Mouse (Mus musculus) intestine, embryonic 15.5 days (tissue): ENCODE data around the gene Olfr286. TPM values are rescaled to one million over a fixed set of nuclear protein-coding genes. Genes with fewer than 3 reads are reported as not detected.

Experiments used
- ATAC-seq: fragments of 200-750 bp; cut with Nextera tagmentation; 2 replicates; pipeline ENCODE4 v1.8.0; 2017; ENCODE audit warnings: moderate TSS enrichment, moderate library complexity
- H3K27ac ChIP-seq: fragments of 300-500 bp; sonication (generic); 2 replicates; pipeline ENCODE4 v1.5.1; 2015; ENCODE audit warnings: mild to moderate bottlenecking, inconsistent platforms
- H3K27me3 ChIP-seq: fragments of 300-500 bp; sonication (generic); replicated peaks from 2 replicates; pipeline ENCODE4 v1.6.1; 2015; ENCODE audit warnings: inconsistent platforms
- H3K36me3 ChIP-seq: fragments of 300-500 bp; sonication (generic); 2 replicates; pipeline ENCODE4 v1.6.1; 2015; ENCODE audit warnings: inconsistent platforms
- H3K4me1 ChIP-seq: fragments of 300-500 bp; sonication (generic); replicated peaks from 2 replicates; pipeline ENCODE4 v1.6.1; 2015; ENCODE audit warnings: inconsistent platforms
- H3K4me2 ChIP-seq: fragments of 300-500 bp; sonication (generic); replicated peaks from 2 replicates; pipeline ENCODE4 v1.6.1; 2015; ENCODE audit warnings: mild to moderate bottlenecking, inconsistent platforms
- H3K4me3 ChIP-seq: fragments of 300-500 bp; sonication (generic); replicated peaks from 2 replicates; pipeline ENCODE4 v1.5.1; 2015; ENCODE audit warnings: inconsistent platforms
- H3K9ac ChIP-seq: fragments of 300-500 bp; sonication (generic); 2 replicates; pipeline ENCODE4 v1.6.1; 2015; ENCODE audit warnings: inconsistent platforms
- H3K9me3 ChIP-seq: fragments of 300-500 bp; sonication (generic); 2 replicates; pipeline ENCODE4 v1.6.1; 2016; ENCODE audit warnings: inconsistent platforms
- WGBS: fragments of 180-500 bp; shearing (Covaris S2); methylation state at CpG from one replicate; pipeline ENCODE4 v1.1.7; 2015; 5-methylcytosine and 5-hydroxymethylcytosine counted together
- polyA plus RNA-seq: library from polyadenylated mRNA; unstranded; fragments of >200 nt; fragmentation: Nextera tagmentation; extraction: Ambion mirVana; gene quantifications from 2 replicates; pipeline ENCODE4 v1.2.1, GENCODE M21; 2015

Olfr286 gene
- polyA plus RNA-seq, 1 experiment from 2014 or later: not detected

GRCm38 (mm10) chr15:98184456-98184855 lies 49.8 kb downstream of the Olfr286 start:
- no peak overlapping the region for H3K4me3 ChIP-seq
- no peaks in the 10 kb centered on the region for H3K9me3 ChIP-seq
- H3K27ac ChIP-seq: no peak overlapping the region
- no peaks in the 10 kb centered on the region; the same call in 1 of the 2 replicates for H3K4me1 ChIP-seq
- no peak overlapping the region for H3K9ac ChIP-seq
- H3K36me3 ChIP-seq: no peaks in the 10 kb centered on the region
- ATAC-seq: no peak
- 49% methylated on average over 4 of the region's 4 CpGs for WGBS
- H3K27me3 ChIP-seq: no peaks in the 10 kb centered on the region
- no peak overlapping the region for H3K4me2 ChIP-seq

DNA sequence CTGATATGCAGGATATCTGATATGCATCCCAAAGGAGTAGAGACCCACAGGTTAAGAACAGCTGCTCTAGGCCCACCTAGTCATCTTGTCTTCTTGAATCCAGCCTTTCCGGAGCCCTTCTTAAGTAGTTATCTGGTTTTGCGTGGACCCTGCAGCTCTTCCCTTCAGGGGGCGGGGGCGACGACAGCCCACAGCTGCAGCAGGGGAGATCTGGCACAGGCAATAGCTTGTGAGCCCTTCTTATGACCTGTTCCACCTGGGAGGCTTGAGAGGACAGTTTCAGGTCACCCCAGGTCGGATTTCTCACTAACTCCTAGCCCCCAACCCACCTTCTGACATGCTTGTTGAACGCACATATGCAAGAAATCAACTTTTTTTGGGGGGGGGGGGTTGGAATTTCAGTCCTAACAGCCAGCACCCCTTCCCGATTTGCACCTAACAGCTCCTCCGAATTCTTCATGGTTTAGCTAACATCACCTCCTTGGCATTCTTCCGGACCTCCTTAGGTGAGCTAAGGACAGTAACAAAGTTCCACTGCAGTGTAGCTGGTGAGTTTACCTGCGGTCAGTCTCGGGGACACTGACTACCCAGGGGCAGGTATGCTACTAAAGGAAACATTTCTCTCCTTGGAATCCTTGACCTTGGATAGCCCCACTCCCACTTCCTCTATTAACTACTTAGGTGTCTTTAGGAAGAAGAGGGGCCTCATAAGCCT lies 52.2 kb downstream of the Olfr286 start:
- Histone ChIP-seq H3K9ac (no peak overlapping the region), H3K4me3 (no peak overlapping the region), H3K36me3 (no peaks in the 10 kb centered on the region), H3K4me1 (no peaks in the 10 kb centered on the region; the same call in 1 of the 2 replicates), H3K4me2 (no peak overlapping the region; the same call in 1 of the 2 replicates), H3K27ac (no peak overlapping the region), H3K27me3 (no peaks in the 10 kb centered on the region), H3K9me3 (no peaks in the 10 kb centered on the region)
- 67% methylated on average over 12 of the region's 12 CpGs for WGBS
- no peak for ATAC-seq

DNA sequence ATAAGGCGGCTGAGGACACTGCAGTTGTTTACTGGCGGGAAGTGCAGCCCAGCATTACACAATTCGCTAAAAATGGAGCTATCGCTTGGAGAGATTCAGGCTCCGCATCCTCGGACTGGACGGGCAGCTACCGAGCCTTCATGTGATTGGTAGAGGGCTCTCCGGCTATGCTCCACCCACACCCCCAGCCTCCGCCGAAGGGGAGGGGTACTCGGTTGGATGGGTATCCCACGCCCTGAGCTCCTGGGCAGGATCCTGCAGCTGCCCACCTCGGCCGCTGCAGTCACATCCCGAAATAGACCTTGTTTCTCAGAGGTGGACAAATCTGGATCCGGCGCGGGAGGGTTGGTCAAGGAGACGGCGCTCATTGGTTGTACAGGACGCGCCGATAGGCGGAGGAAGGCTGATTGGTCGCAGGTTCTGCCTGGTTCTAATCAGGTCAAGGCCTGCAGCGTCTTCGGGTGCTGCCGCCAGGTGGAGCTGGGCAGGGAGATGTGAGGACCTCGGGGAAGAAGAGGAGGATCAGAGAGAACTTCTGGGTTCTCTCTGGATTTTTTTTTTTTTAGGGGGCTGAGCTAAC lies 53.0 kb downstream of the Olfr286 start:
- no peaks in the 10 kb centered on the region for H3K36me3 ChIP-seq
- no peaks in the 10 kb centered on the region for H3K27me3 ChIP-seq
- peak overlapping the region; percentile 81 for H3K4me2 ChIP-seq
- peak overlapping the region; percentile 24 for H3K27ac ChIP-seq
- peak overlapping the region; percentile 47 for H3K4me3 ChIP-seq
- no peaks in the 10 kb centered on the region; the same call in 1 of the 2 replicates for H3K4me1 ChIP-seq
- peak overlapping the region; percentile 29; the same call in 1 of the 2 replicates for H3K9ac ChIP-seq
- WGBS: under 1% methylated on average over 30 of the region's 30 CpGs
- no peaks in the 10 kb centered on the region for H3K9me3 ChIP-seq
- peak; percentile 99 for ATAC-seq

- no peaks in the 10 kb centered on the region for H3K27me3 ChIP-seq
- H3K4me2 ChIP-seq: peak overlapping the region; percentile 81
- no peaks in the 10 kb centered on the region for H3K9me3 ChIP-seq
- H3K4me3 ChIP-seq: peak overlapping the region; percentile 47
- H3K27ac ChIP-seq: peak overlapping the region; percentile 24
- no peaks in the 10 kb centered on the region; the same call in 1 of the 2 replicates for H3K4me1 ChIP-seq
- WGBS: 7% methylated on average over 26 of the region's 26 CpGs
- no peaks in the 10 kb centered on the region for H3K36me3 ChIP-seq
- peak overlapping the region; percentile 29; the same call in 1 of the 2 replicates for H3K9ac ChIP-seq
- no peak for ATAC-seq
Observed at GRCm38 (mm10) chr15:98180567-98181131, 53.6 kb downstream of the Olfr286 start.

DNA sequence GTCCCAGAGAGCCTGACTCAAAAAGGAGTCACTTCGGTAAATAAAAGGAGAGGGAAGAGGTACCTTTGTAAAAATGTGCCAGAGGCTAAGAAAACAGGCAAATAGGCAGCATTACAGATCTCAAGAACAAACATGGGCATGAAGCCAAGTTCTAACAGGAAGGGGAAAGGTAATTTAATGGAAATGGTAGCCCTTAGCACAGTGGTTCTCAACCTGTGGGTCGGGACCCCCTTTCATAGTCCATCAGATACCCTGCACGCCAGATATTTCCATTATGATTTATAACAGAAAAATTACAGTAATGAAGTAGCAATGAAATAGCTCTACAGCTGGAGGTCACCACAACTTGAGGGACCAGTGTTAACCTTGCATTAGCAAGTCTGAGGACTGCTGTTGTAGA lies 56.9 kb downstream of the Olfr286 start:
- WGBS: 61% methylated on average over 3 of the region's 3 CpGs
- no peak for ATAC-seq

More for the DNA sequence above, 56.9 kb downstream of the Olfr286 start:
- Histone ChIP-seq H3K4me2 (no peak overlapping the region), H3K9me3 (no peaks in the 10 kb centered on the region), H3K9ac (no peak overlapping the region), H3K4me3 (no peak overlapping the region), H3K27me3 (peaks cover 5% of the 10 kb centered on the region; the same call in 1 of the 2 replicates), H3K27ac (no peak overlapping the region), H3K4me1 (no peaks in the 10 kb centered on the region; the same call in 1 of the 2 replicates), H3K36me3 (no peaks in the 10 kb centered on the region)

Other genes starting within 250 kb of the Olfr286 start
- 2.0 and 2.7 TPM in 2 replicates for gene Col2a1, start 229.8 kb downstream of the Olfr286 start, polyA plus RNA-seq
- gene Pfkm, start 141.9 kb downstream of the Olfr286 start, polyA plus RNA-seq: 27.9 and 28.4 TPM in 2 replicates
- 26.5 and 27.4 TPM in 2 replicates for gene Senp1, start 140.7 kb downstream of the Olfr286 start, polyA plus RNA-seq
- 46.6 and 49.5 TPM in 2 replicates for gene Asb8, start 68.8 kb downstream of the Olfr286 start, polyA plus RNA-seq
- 1.6 and 1.7 TPM in 2 replicates for gene Ccdc184, start 67.3 kb downstream of the Olfr286 start, polyA plus RNA-seq
- gene Olfr288, start 38.9 kb downstream of the Olfr286 start, polyA plus RNA-seq: not detected in 2 replicates
- not detected in 2 replicates for gene Gm44579, start 13.5 kb downstream of the Olfr286 start, polyA plus RNA-seq
- not detected in 2 replicates for gene Olfr287, start 13.4 kb downstream of the Olfr286 start, polyA plus RNA-seq
- not detected in 2 replicates for gene H1fnt, start 22.8 kb upstream of the Olfr286 start, polyA plus RNA-seq
- 0.21 and 0.36 TPM in 2 replicates for gene Zfp641, start 61.7 kb upstream of the Olfr286 start, polyA plus RNA-seq
- not detected in 2 replicates for gene Olfr285, start 82.9 kb upstream of the Olfr286 start, polyA plus RNA-seq
- not detected in 2 replicates for gene Olfr284, start 106.5 kb upstream of the Olfr286 start, polyA plus RNA-seq
- not detected in 2 replicates for gene Olfr283, start 146.5 kb upstream of the Olfr286 start, polyA plus RNA-seq
- gene Olfr282, start 196.8 kb upstream of the Olfr286 start, polyA plus RNA-seq: not detected in 2 replicates
- gene Olfr281, start 218.1 kb upstream of the Olfr286 start, polyA plus RNA-seq: not detected in 2 replicates
- gene OR5BS1P, start 235.4 kb upstream of the Olfr286 start, polyA plus RNA-seq: not detected in 2 replicates
- gene Lalba, start 248.3 kb upstream of the Olfr286 start, polyA plus RNA-seq: 0.23 TPM in 1 of 2 replicates, not detected in the other